Mouse (Mus musculus): ENCODE measurements around the gene BC048403. TPM values are rescaled to one million over a fixed set of nuclear protein-coding genes. Genes with fewer than 3 reads are reported as not detected.

The BC048403 gene
- polyA plus RNA-seq, 1 experiment from 2014 or later: 2.0 TPM

DNA sequence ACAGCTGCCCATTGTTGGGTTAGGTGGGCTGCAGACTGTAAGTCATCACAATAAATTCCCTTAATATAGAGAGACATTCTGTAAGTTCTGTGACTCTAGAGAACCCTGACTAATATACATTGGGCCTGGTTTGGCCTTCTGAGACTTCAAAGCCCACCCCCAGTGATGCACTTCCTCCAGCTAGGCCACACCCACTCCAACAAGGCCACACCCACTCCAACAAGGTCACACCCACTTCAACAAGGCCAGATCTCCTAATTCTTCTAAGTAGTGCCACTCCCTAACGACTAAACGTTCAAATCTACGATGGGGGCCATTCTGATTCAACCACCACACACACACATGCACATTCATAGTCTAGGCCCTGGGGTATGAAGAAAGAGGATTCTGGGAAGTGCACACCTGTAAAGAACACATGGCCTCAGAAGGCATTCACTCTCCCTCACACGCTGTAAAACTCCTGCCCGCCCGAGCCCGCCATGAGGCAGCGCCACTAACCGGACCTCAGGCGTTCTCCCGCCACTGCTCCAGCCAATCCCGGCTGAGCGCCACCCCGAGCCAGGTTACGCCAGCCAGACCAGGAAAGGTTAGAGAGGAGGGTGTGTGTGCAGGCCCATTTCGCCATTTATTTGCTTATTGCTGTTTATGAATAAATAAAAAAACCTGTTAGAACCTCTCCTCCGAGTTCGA lies 20.7 kb upstream of the BC048403 start:
- Histone ChIP-seq H3K27ac (ENCODE audit: low read depth, low read length) (no peak overlapping the region), H3K4me2 (ENCODE audit: low read length) (no peak overlapping the region), H3K9ac (ENCODE audit: low read length) (no peak overlapping the region), H3K27me3 (replicated peaks; ENCODE audit: control insufficient read depth, insufficient read depth, low read length) (no peaks in the 10 kb centered on the region), H3K4me3 (ENCODE audit: low read depth, low read length) (no peak overlapping the region), H3K36me3 (ENCODE audit: control insufficient read depth, insufficient read depth, low read length) (no peaks in the 10 kb centered on the region), H3K9me3 (replicated peaks; ENCODE audit: control insufficient read depth, low read length) (no peaks in the 10 kb centered on the region), H3K4me1 (ENCODE audit: control insufficient read depth, insufficient read depth, low read length) (no peaks in the 10 kb centered on the region)
- WGBS: 94% methylated on average over 18 of the region's 18 CpGs
- DNase-seq (ENCODE audit: low spot score): no peak
- ATAC-seq: no peak

DNA sequence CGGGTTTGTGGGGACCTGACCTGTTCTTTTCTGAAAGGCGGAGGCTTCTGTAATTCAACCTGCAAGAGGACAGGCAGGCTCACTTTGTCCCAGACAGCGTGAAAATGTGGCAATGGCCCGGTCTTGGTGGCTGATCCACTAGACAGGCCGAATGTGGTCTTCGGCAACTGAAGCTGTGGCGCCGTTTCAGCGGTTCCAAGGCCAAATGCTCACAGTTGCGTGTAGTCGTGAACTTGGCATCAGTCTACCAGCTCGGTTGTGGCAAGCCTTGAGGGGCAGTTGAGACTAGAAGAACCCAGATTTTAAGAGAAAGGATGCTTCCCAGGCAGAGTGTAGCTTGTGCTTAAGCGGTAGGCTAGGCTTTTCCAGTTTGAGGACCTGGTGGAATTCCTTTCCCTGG lies 19.0 kb upstream of the BC048403 start:
- no peak for ATAC-seq

DNA sequence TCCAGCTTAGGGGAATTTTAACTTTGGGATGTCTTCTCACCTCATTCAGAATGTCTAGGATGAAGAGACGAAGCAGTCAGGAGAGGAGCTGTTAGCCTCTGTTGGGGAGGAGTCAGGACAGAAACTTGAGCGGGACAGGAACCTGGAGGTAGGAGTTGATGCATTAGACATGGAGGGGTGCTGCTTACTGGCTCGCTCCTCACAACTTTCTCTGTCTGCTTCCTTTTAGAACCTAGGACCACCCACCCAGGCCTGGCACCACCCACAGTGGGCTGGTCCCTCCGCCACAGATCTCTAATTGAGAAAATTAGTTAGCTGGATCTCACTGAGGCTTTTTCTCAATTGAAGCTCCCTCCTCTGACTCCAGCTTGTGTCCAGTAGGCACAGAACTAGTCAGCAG lies 13.2 kb upstream of the BC048403 start:
- no peak overlapping the region for H3K4me2 ChIP-seq (ENCODE audit: low read length)
- DNase-seq (ENCODE audit: low spot score) (no peak), ATAC-seq (no peak)
- no peak overlapping the region for H3K4me3 ChIP-seq (ENCODE audit: low read depth, low read length)
- no peaks in the 10 kb centered on the region for H3K27me3 ChIP-seq (replicated peaks; ENCODE audit: control insufficient read depth, insufficient read depth, low read length)
- WGBS: 63% methylated on average over 4 of the region's 4 CpGs
- H3K4me1 ChIP-seq (ENCODE audit: control insufficient read depth, insufficient read depth, low read length): no peaks in the 10 kb centered on the region
- H3K36me3 ChIP-seq (ENCODE audit: control insufficient read depth, insufficient read depth, low read length): no peaks in the 10 kb centered on the region
- H3K27ac ChIP-seq (ENCODE audit: low read depth, low read length): no peak overlapping the region
- no peak overlapping the region for H3K9ac ChIP-seq (ENCODE audit: low read length)
- H3K9me3 ChIP-seq (replicated peaks; ENCODE audit: control insufficient read depth, low read length): no peaks in the 10 kb centered on the region

More for the DNA sequence above, 19.0 kb upstream of the BC048403 start:
- Histone ChIP-seq H3K27ac (ENCODE audit: low read depth, low read length) (no peak overlapping the region), H3K4me3 (ENCODE audit: low read depth, low read length) (no peak overlapping the region), H3K36me3 (ENCODE audit: control insufficient read depth, insufficient read depth, low read length) (no peaks in the 10 kb centered on the region), H3K4me2 (ENCODE audit: low read length) (no peak overlapping the region), H3K9ac (ENCODE audit: low read length) (no peak overlapping the region), H3K27me3 (replicated peaks; ENCODE audit: control insufficient read depth, insufficient read depth, low read length) (no peaks in the 10 kb centered on the region), H3K9me3 (replicated peaks; ENCODE audit: control insufficient read depth, low read length) (no peaks in the 10 kb centered on the region), H3K4me1 (ENCODE audit: control insufficient read depth, insufficient read depth, low read length) (no peaks in the 10 kb centered on the region)
- DNase-seq (ENCODE audit: low spot score): no peak
- 97% methylated on average over 13 of the region's 13 CpGs for WGBS

DNA sequence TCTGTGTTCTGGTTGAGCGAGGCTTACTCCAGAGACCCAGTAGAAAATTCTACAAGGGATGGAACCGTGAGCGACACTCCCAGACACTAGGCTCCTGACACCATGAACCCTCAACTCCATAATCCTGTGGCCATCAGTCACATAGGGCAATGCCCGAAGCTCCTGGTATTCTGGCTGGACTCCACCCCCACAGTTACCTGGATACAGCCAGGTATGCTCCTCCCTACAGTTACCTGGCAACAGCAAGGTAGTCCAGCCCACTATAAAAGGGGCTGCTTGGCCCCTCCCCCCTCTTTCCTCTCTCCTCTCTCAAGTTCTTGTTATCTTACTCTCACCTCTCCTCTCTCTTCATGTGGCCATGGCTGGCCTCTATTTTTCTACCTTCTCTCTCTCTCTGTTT lies 12.6 kb upstream of the BC048403 start:
- no peak for ATAC-seq
- whole genome bisulfite sequencing: 75% methylated on average over 4 of the region's 4 CpGs

DNA sequence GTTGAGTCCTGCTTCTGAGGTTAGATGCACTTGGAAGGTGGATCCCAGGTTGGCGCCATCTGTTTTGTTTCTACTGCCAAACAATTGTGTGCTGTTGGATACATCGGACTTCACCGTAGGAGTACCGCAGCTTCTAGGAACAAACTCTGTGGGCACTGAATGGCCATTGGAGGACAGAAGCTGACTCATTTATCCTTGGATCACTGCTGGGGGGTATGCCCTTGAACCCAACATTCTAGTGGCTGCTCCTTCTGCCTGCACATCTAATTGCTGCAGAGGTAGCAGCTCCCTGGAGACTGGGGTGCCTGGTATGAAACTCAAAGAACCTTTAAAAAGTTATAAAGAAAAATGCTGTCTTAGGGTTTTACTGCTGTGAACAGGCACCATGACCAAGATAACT lies 11.5 kb upstream of the BC048403 start:
- Histone ChIP-seq H3K4me1 (ENCODE audit: control insufficient read depth, insufficient read depth, low read length) (no peaks in the 10 kb centered on the region), H3K9ac (ENCODE audit: low read length) (no peak overlapping the region), H3K36me3 (ENCODE audit: control insufficient read depth, insufficient read depth, low read length) (no peaks in the 10 kb centered on the region), H3K4me2 (ENCODE audit: low read length) (no peak overlapping the region), H3K27me3 (replicated peaks; ENCODE audit: control insufficient read depth, insufficient read depth, low read length) (no peaks in the 10 kb centered on the region), H3K27ac (ENCODE audit: low read depth, low read length) (no peak overlapping the region), H3K4me3 (ENCODE audit: low read depth, low read length) (no peak overlapping the region), H3K9me3 (replicated peaks; ENCODE audit: control insufficient read depth, low read length) (no peaks in the 10 kb centered on the region)
- WGBS: 97% methylated on average over 4 of the region's 4 CpGs
- no peak for ATAC-seq
- DNase-seq (ENCODE audit: low spot score): no peak

More for the DNA sequence above, 12.6 kb upstream of the BC048403 start:
- Histone ChIP-seq H3K27me3 (replicated peaks; ENCODE audit: control insufficient read depth, insufficient read depth, low read length) (no peaks in the 10 kb centered on the region), H3K9me3 (replicated peaks; ENCODE audit: control insufficient read depth, low read length) (no peaks in the 10 kb centered on the region), H3K9ac (ENCODE audit: low read length) (no peak overlapping the region), H3K4me2 (ENCODE audit: low read length) (no peak overlapping the region), H3K36me3 (ENCODE audit: control insufficient read depth, insufficient read depth, low read length) (no peaks in the 10 kb centered on the region), H3K4me1 (ENCODE audit: control insufficient read depth, insufficient read depth, low read length) (no peaks in the 10 kb centered on the region), H3K27ac (ENCODE audit: low read depth, low read length) (no peak overlapping the region), H3K4me3 (ENCODE audit: low read depth, low read length) (no peak overlapping the region)
- DNase-seq (ENCODE audit: low spot score): no peak

DNA sequence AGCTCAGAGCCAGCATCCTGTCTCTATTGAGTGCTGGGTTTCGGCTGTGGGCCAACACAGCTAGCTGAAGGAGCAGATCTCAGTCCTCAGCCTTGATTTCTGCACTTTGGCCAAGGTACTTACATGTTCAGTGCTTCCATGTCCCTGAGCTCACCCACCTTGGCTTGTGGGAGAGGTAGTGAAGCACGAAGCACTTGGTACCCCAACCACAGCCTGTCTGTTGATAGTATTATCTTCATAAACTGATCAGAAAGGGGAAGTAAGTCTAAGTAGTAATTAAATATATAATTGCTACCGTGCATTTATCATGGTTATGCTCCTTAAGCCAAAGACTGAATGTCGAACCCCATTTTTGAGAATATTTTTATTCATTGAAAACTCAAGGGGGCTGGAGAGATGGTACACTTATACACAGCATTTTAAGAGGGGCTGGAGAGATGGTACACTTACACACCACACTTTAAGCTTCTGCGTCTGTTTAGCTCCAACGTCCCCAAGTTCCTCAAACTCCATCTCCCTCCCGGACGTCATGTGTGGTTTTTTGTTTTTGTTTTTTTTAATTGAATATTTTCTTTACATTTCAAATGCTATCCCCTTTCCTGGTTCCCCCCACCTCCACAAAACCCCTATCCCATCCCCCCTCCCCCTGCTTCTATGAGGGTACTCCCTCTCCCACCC lies 8.6 kb upstream of the BC048403 start:
- 92% methylated on average over 8 of the region's 8 CpGs for WGBS
- Histone ChIP-seq H3K9me3 (replicated peaks; ENCODE audit: control insufficient read depth, low read length) (no peaks in the 10 kb centered on the region), H3K27me3 (replicated peaks; ENCODE audit: control insufficient read depth, insufficient read depth, low read length) (no peaks in the 10 kb centered on the region), H3K27ac (ENCODE audit: low read depth, low read length) (no peak overlapping the region), H3K4me3 (ENCODE audit: low read depth, low read length) (no peak overlapping the region), H3K36me3 (ENCODE audit: control insufficient read depth, insufficient read depth, low read length) (no peaks in the 10 kb centered on the region), H3K4me1 (ENCODE audit: control insufficient read depth, insufficient read depth, low read length) (no peaks in the 10 kb centered on the region), H3K9ac (ENCODE audit: low read length) (no peak overlapping the region), H3K4me2 (ENCODE audit: low read length) (no peak overlapping the region)
- DNase-seq (ENCODE audit: low spot score) (no peak), ATAC-seq (no peak)

DNA sequence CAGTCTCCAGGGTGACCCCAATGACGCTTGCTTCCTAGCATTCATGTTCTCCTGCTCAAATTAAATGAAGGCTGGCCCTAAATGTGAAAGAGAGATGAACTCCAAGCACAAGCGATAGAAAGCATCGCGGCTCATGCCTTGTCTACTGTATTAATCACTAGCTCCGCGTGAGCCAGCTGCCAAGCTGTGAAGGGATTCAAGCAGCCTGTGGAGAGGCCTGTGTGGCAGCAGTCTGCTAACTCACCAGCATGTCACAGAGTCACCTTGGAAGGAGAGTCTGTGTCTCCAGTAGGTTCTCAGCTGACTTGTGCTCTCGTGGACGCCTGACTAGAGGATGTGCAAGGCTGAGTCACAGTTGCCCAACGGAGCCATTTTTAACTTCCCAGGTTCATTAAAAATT lies 7.2 kb upstream of the BC048403 start:
- H3K4me2 ChIP-seq (ENCODE audit: low read length): no peak overlapping the region
- no peak overlapping the region for H3K4me3 ChIP-seq (ENCODE audit: low read depth, low read length)
- H3K9me3 ChIP-seq (replicated peaks; ENCODE audit: control insufficient read depth, low read length): no peaks in the 10 kb centered on the region
- no peaks in the 10 kb centered on the region for H3K4me1 ChIP-seq (ENCODE audit: control insufficient read depth, insufficient read depth, low read length)
- DNase-seq (ENCODE audit: low spot score): peak; percentile 10
- H3K27ac ChIP-seq (ENCODE audit: low read depth, low read length): no peak overlapping the region
- no peak overlapping the region for H3K9ac ChIP-seq (ENCODE audit: low read length)
- no peaks in the 10 kb centered on the region for H3K27me3 ChIP-seq (replicated peaks; ENCODE audit: control insufficient read depth, insufficient read depth, low read length)
- H3K36me3 ChIP-seq (ENCODE audit: control insufficient read depth, insufficient read depth, low read length): no peaks in the 10 kb centered on the region
- 81% methylated on average over 9 of the region's 9 CpGs for WGBS
- no peak for ATAC-seq

DNA sequence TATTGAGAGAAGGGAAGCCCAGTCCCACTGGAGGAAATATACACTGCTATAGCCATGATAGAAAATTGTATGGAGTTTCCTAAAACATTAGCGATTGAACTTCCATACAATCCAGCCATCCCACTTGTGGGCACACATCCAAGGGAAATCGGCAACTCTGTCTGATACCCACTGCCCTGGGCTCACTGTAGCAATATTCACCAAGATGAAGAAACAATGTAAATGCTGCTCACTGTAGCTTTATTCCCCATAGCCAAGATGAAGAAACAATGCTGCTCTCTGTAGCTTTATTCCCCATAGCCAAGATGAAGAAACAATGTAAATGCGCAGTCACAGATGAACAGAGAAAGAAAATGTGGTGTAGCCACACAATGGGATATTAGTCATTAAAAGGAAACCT lies 2.5 kb upstream of the BC048403 start:
- no peak overlapping the region for H3K4me3 ChIP-seq (ENCODE audit: low read depth, low read length)
- no peak overlapping the region for H3K4me2 ChIP-seq (ENCODE audit: low read length)
- DNase-seq (ENCODE audit: low spot score) (no peak), ATAC-seq (no peak)
- H3K27me3 ChIP-seq (replicated peaks; ENCODE audit: control insufficient read depth, insufficient read depth, low read length): no peaks in the 10 kb centered on the region
- WGBS: 90% methylated on average over 3 of the region's 3 CpGs
- no peak overlapping the region for H3K9ac ChIP-seq (ENCODE audit: low read length)
- H3K27ac ChIP-seq (ENCODE audit: low read depth, low read length): no peak overlapping the region
- no peaks in the 10 kb centered on the region for H3K9me3 ChIP-seq (replicated peaks; ENCODE audit: control insufficient read depth, low read length)
- H3K36me3 ChIP-seq (ENCODE audit: control insufficient read depth, insufficient read depth, low read length): no peaks in the 10 kb centered on the region
- H3K4me1 ChIP-seq (ENCODE audit: control insufficient read depth, insufficient read depth, low read length): peaks cover 4% of the 10 kb centered on the region; the same call in 1 of the 2 replicates

DNA sequence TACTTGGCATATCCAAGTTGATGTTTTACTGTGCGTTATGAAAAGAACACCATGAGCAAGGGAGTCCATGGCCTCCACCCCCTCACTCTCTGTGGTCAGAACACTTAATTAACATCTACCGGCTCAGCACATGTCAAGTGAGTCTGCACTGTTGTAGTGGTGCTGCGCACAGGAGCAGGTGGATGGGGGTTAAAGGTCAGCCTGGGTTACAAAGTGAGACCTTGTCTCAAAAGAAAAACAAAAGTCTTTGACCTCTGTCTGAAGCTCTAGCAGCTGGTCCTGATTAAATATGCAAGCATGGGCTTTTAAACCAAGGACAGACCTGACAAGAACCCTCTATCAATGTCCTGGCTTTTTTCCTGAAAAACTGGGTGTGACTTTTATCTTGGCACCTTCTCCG lies 2.6 kb downstream of the BC048403 start:
- DNase-seq (ENCODE audit: low spot score): no peak
- peaks cover 14% of the 10 kb centered on the region; the same call in 1 of the 2 replicates for H3K36me3 ChIP-seq (ENCODE audit: control insufficient read depth, insufficient read depth, low read length)

More for the DNA sequence above, 2.6 kb downstream of the BC048403 start:
- H3K9ac ChIP-seq (ENCODE audit: low read length): no peak overlapping the region
- H3K4me1 ChIP-seq (ENCODE audit: control insufficient read depth, insufficient read depth, low read length): peaks cover 4% of the 10 kb centered on the region; the same call in 1 of the 2 replicates
- 67% methylated on average over 4 of the region's 4 CpGs for WGBS
- H3K27me3 ChIP-seq (replicated peaks; ENCODE audit: control insufficient read depth, insufficient read depth, low read length): no peaks in the 10 kb centered on the region
- H3K9me3 ChIP-seq (replicated peaks; ENCODE audit: control insufficient read depth, low read length): no peaks in the 10 kb centered on the region
- no peak overlapping the region for H3K27ac ChIP-seq (ENCODE audit: low read depth, low read length)
- H3K4me3 ChIP-seq (ENCODE audit: low read depth, low read length): no peak overlapping the region
- H3K4me2 ChIP-seq (ENCODE audit: low read length): no peak overlapping the region
- ATAC-seq: no peak
